Mouse (Mus musculus) left cerebral cortex, postnatal 36 days (tissue): ENCODE results near the gene Dennd4c. TPM values are rescaled to one million over a fixed set of nuclear protein-coding genes. Genes with fewer than 3 reads are reported as not detected.

Source experiments
- DNase-seq, 2 experiments: peaks; one replicate each; pipeline ENCODE4 v3.0.0; 2021 to 2022; ENCODE audit warnings: low spot score in 2 of 2, mixed read lengths in 1 of 2
- intact Hi-C: fragments of 180-260 bp; cut with DNase I; formaldehyde crosslinking; loops from one replicate; pipeline ENCODE4 v1.15.1; 2025
- total RNA-seq, 2 experiments: library from RNA; stranded (reverse); gene quantifications; 2 replicates each; pipeline ENCODE4 v1.2.3; 2021

Gene Dennd4c
- total RNA-seq, 2 experiments from 2014 or later: 10.5 TPM

DNA sequence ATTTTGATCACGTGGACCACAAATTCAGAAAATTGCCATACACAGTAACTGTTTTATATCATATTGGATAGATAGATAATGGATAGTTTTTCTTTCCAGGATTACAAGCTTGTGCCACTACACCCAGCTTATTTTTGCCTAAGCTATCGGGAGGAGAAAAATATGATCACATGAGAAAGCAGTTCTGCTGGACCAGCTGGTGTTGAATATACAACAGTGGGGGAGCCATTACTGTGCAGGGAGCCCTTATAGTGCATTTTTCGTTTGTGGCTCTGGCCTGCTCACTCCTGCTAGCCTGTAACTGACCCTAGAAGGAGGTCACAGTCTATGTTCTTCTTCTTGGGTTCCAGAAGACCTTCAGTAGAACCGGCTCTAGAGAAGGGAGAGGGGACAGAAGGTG lies 124.7 kb downstream of the Dennd4c start:
- intact Hi-C loops: no loop called here
- no peak for DNase-seq

DNA sequence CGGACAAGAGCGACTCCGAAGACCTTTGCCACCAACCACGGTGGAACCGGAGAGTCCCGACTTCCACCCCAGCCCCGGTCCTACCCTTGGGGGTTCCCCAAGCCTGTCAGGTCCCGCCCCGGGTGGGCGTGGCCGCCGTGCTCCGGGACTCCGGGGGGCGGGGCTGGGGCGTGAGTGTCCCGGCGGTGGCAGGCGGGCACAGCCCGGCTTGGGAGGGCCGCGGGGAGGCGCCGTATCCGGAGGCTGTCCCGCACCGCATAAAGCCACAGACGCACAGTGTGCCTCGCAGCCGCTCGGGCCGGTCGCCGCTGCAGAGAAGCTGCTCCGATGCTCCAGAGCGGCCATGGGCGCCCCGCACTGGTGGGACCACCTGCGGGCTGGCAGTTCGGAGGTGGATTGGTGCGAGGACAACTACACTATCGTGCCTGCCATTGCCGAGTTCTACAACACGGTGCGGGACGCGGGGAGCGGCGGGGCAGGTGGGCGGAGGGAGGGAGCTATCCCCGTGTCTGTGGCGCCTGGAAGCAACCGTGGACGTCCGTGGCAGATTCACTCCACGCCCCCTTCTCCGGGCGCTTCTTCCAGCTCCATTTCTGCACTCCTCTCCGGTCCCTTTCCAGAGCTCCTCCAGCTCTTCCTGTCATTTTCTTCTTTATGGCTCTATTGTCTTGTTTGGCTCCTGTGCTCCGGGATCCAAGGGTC lies 125.9 kb downstream of the Dennd4c start, which contains the start of gene Acer2:
Gene Acer2 (plus strand): TSS at position 251 of the 702 bp plus-strand sequence.
- intact Hi-C loops: no loop called here
- peak; percentile 62 to 77 for DNase-seq

- intact Hi-C loops: no loop called here
- DNase-seq: no peak
Observed at GRCm38 (mm10) chr4:86879477-86879876, 131.1 kb downstream of the Dennd4c start.

DNA sequence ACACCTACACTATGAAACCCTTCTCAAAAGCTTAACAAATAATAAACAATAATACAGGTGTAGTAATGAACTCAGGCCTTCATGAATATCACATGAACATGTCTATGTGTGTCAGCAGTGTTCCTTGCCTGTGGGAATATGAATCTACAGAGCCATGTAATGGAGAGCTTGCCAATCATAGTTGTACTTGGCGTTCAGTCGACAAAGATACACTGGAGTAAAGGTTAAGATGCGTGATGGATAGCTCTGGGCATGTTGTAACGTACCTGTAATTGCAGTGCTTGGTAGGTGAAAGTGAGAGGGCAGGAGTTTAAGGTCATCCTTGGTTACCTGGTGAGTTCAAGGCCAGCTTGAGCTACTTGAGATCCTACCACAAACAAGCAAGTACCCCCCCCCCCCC lies 132.8 kb downstream of the Dennd4c start:
- DNase-seq: no peak
- intact Hi-C loops: no loop called here

DNA sequence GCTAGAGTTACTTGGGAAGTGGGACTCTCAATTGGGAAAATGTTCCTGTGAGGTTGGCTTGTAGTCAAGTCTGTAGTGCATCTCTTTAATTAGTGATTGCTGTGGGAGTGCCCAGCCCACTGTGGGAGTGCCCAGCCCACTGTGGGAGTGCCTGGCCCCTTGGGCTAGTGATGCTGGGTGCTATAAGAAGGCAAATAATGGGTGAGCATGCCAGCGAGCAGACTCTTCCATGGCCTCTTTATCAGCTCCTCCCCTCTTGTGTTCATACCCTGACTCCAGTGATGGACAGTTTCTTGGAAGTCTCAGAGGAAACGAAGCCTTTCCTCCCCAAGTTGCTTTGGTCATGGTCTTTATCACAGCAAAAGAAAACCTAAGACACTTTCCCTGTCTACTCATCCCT lies 134.1 kb downstream of the Dennd4c start:
- intact Hi-C loops: no loop called here
- DNase-seq: no peak

DNA sequence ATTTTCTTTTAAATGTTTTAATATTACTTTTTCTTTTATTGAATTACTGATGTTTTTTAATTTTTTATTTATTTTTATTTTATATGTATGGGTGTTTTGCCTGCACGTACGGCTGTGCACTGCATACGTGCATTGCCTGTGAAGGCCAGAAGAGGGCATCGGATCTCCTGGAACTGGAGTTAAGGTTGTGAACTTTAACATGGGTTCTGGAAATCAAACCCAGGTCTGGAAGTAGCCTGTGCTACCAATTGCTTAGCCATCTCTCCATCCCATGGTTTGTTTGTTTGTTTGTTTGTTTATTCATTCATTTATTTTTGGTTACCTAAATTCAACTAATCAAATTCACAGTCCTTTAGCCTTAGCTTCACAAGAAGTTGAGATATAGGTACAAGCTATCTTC lies 136.6 kb downstream of the Dennd4c start:
- no peak for DNase-seq
- intact Hi-C loops: loop anchor here (5.0 kb wide), 1 partner anchor 37 kb away; no protein-coding TSS in a partner anchor

- intact Hi-C loops: loop anchor here (5.0 kb wide), 1 partner anchor 37 kb away; no protein-coding TSS in a partner anchor
- no peak for DNase-seq
Observed at GRCm38 (mm10) chr4:86885790-86886159, 137.4 kb downstream of the Dennd4c start.

- intact Hi-C loops: loop anchor here (5.0 kb wide), 1 partner anchor 36 kb away; no protein-coding TSS in a partner anchor
- DNase-seq: no peak
Observed at GRCm38 (mm10) chr4:86886160-86886878, 138.0 kb downstream of the Dennd4c start.

- intact Hi-C loops: loop anchor here (5.0 kb wide), 1 partner anchor 34 kb away; no protein-coding TSS in a partner anchor
- no peak for DNase-seq
Observed at GRCm38 (mm10) chr4:86887879-86888278, 139.5 kb downstream of the Dennd4c start.

DNA sequence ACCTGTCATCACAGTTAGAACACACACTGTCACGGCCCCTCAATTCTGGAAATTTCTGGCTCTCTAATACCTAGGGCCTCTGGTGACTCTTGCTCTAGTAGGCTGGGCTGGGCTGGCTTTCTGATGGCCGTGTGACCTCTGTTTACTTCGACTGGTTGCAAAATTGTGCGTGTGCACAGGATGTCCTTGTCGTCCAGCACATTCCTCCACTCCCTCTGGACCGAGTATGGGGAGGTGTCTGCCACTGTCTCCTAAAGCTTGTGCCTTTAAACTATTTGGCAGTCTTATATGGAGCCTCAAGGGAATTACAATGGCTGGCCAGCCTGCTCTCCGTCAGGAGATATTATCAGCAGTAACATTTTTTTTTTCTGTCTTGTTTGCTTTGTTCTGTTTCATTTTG lies 149.1 kb downstream of the Dennd4c start:
- no peak for DNase-seq
- intact Hi-C loops: no loop called here

- intact Hi-C loops: no loop called here
- no peak for DNase-seq
Observed at GRCm38 (mm10) chr4:86898791-86899474, 150.6 kb downstream of the Dennd4c start.

Other genes starting within 250 kb of the Dennd4c start
- not detected for gene Saxo1, start 190.2 kb upstream of the Dennd4c start, total RNA-seq
- gene Rraga, start 172.9 kb upstream of the Dennd4c start, total RNA-seq: 100 to 1,000 TPM; 133 to 144 TPM
- 1 to 10 TPM; 9.4 to 9.6 TPM for gene Haus6, start 136.5 kb upstream of the Dennd4c start, total RNA-seq
- gene Plin2, start 78.5 kb upstream of the Dennd4c start, total RNA-seq: 10 to 100 TPM; 10.4 to 13.4 TPM
- 100 to 1,000 TPM; 376 to 417 TPM for gene Rps6, start 108.9 kb downstream of the Dennd4c start, total RNA-seq
- gene Acer2, start 125.8 kb downstream of the Dennd4c start, total RNA-seq: 1 to 10 TPM; 7.2 to 8.0 TPM